Mouse (Mus musculus): ENCODE measurements around the gene Slc25a19. TPM values are rescaled to one million over a fixed set of nuclear protein-coding genes. Genes with fewer than 3 reads are reported as not detected.

Gene Slc25a19
- polyA plus RNA-seq, 1 experiment from 2014 or later: 56.1 TPM

DNA sequence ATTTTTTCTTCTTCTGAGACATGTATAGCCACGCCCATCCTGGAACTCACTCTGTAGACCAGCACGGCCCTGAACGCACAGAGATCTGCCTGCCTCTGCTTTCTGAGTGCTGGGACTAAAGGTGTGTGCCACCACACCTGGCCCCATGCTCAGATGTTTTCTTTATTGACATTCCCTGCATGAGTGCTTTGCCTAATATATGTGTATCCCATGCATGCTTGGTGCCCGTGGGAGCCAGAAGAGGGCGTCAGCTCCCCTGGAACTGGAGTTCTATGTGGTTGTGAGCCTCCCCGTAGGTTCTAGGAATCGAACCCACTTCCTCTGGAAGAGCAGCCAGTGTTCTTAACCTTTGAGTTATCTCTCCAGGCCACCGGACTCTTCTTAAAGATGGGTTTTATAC, 6.9 kb upstream of the Slc25a19 start:
- H3K4me3 ChIP-seq (ENCODE audit: low read length): no peak overlapping the region
- WGBS: 83% methylated on average over 8 of the region's 8 CpGs
- no peak for ATAC-seq (ENCODE audit: low FRiP score, low TSS enrichment)
- 0 out of 2 replicates have a peak, but pooled peaks cover 3% of the 10 kb centered on the region for H3K4me1 ChIP-seq (ENCODE audit: insufficient read depth, low read length)
- no peak overlapping the region for H3K9ac ChIP-seq (replicated peaks; ENCODE audit: low read length)
- no peaks in the 10 kb centered on the region for H3K9me3 ChIP-seq (ENCODE audit: low read length)
- no peak overlapping the region for H3K4me2 ChIP-seq (replicated peaks; ENCODE audit: low read depth, low read length)
- H3K36me3 ChIP-seq (ENCODE audit: insufficient read depth, low read length): no peaks in the 10 kb centered on the region
- no peaks in the 10 kb centered on the region for H3K27me3 ChIP-seq (ENCODE audit: insufficient read depth, low read length)
- H3K27ac ChIP-seq (ENCODE audit: low read length): no peak overlapping the region

DNA sequence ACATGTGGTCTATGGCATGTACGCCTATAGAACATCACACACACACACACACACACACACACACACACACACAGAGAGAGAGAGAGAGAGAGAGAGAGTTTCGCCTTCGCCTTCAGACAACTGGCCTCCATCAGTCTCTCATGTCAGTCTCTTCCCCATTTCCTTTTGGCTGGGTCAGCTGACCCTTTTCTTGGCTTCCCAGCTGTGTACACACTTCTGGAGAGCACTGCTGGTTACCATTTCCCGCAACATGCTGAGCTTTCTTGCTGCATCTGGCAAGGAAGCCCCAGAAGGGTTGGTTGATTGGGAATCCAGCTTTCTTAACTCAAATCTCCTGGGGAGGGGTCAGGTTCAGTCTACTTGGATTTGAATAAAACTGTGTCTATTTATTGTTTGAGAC, 6.0 kb upstream of the Slc25a19 start:
- no peak for ATAC-seq (ENCODE audit: low FRiP score, low TSS enrichment)
- H3K27me3 ChIP-seq (ENCODE audit: insufficient read depth, low read length): no peaks in the 10 kb centered on the region
- no peak overlapping the region for H3K9ac ChIP-seq (replicated peaks; ENCODE audit: low read length)
- H3K4me1 ChIP-seq (ENCODE audit: insufficient read depth, low read length): no peaks in the 10 kb centered on the region
- no peak overlapping the region for H3K4me2 ChIP-seq (replicated peaks; ENCODE audit: low read depth, low read length)
- no peaks in the 10 kb centered on the region for H3K9me3 ChIP-seq (ENCODE audit: low read length)
- WGBS: 58% methylated on average over 4 of the region's 4 CpGs
- H3K36me3 ChIP-seq (ENCODE audit: insufficient read depth, low read length): no peaks in the 10 kb centered on the region
- H3K27ac ChIP-seq (ENCODE audit: low read length): no peak overlapping the region
- H3K4me3 ChIP-seq (ENCODE audit: low read length): no peak overlapping the region

- no peak overlapping the region for H3K4me3 ChIP-seq (ENCODE audit: low read length)
- no peak overlapping the region for H3K4me2 ChIP-seq (replicated peaks; ENCODE audit: low read depth, low read length)
- H3K9ac ChIP-seq (replicated peaks; ENCODE audit: low read length): no peak overlapping the region
- 83% methylated on average over 10 of the region's 10 CpGs for WGBS
- no peaks in the 10 kb centered on the region for H3K9me3 ChIP-seq (ENCODE audit: low read length)
- H3K27ac ChIP-seq (ENCODE audit: low read length): no peak overlapping the region
- no peaks in the 10 kb centered on the region for H3K36me3 ChIP-seq (ENCODE audit: insufficient read depth, low read length)
- no peak for ATAC-seq (ENCODE audit: low FRiP score, low TSS enrichment)
- 0 out of 2 replicates have a peak, but pooled peaks cover 2% of the 10 kb centered on the region for H3K4me1 ChIP-seq (ENCODE audit: insufficient read depth, low read length)
- no peaks in the 10 kb centered on the region for H3K27me3 ChIP-seq (ENCODE audit: insufficient read depth, low read length)
Observed at GRCm38 (mm10) chr11:115632862-115633261, 4.8 kb upstream of the Slc25a19 start.

DNA sequence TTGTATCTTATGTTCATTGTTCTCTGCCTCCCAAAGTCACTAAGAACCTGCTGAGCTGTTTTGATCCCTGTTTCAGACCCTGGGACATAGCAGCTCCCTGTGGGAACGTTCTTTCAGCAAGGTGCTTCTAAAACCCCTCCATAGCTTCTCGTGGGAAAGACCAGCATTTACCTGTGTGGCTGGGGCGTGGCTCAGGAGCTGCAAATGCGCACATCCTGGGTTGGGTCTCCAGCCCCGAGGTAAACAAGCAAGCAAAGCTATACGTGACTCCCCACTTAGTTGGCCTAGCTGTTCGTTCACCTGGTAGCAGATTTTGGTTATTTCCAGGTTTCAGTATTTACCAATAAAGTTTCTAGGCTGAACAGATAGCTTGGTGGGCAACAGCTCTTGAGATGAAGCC, 4.2 kb upstream of the Slc25a19 start:
- peaks cover 3% of the 10 kb centered on the region; the same call in 1 of the 2 replicates for H3K4me1 ChIP-seq (ENCODE audit: insufficient read depth, low read length)
- no peaks in the 10 kb centered on the region for H3K36me3 ChIP-seq (ENCODE audit: insufficient read depth, low read length)
- H3K27ac ChIP-seq (ENCODE audit: low read length): no peak overlapping the region
- H3K4me3 ChIP-seq (ENCODE audit: low read length): no peak overlapping the region
- ATAC-seq (ENCODE audit: low FRiP score, low TSS enrichment): no peak
- H3K27me3 ChIP-seq (ENCODE audit: insufficient read depth, low read length): no peaks in the 10 kb centered on the region
- H3K4me2 ChIP-seq (replicated peaks; ENCODE audit: low read depth, low read length): no peak overlapping the region
- H3K9ac ChIP-seq (replicated peaks; ENCODE audit: low read length): no peak overlapping the region
- WGBS: 80% methylated on average over 7 of the region's 7 CpGs
- no peaks in the 10 kb centered on the region for H3K9me3 ChIP-seq (ENCODE audit: low read length)

GRCm38 (mm10) chr11:115631505-115631890, 3.4 kb upstream of the Slc25a19 start:
- H3K4me1 ChIP-seq (ENCODE audit: insufficient read depth, low read length): peaks cover 9% of the 10 kb centered on the region
- no peak for ATAC-seq (ENCODE audit: low FRiP score, low TSS enrichment)
- WGBS: 27% methylated on average over 3 of the region's 3 CpGs
- H3K4me3 ChIP-seq (ENCODE audit: low read length): no peak overlapping the region
- no peaks in the 10 kb centered on the region for H3K27me3 ChIP-seq (ENCODE audit: insufficient read depth, low read length)
- H3K9ac ChIP-seq (replicated peaks; ENCODE audit: low read length): no peak overlapping the region
- 0 out of 2 replicates have a peak overlapping the region, but pooled peaks have one; percentile 36 for H3K27ac ChIP-seq (ENCODE audit: low read length)
- H3K4me2 ChIP-seq (replicated peaks; ENCODE audit: low read depth, low read length): no peak overlapping the region
- H3K36me3 ChIP-seq (ENCODE audit: insufficient read depth, low read length): no peaks in the 10 kb centered on the region
- no peaks in the 10 kb centered on the region for H3K9me3 ChIP-seq (ENCODE audit: low read length)

DNA sequence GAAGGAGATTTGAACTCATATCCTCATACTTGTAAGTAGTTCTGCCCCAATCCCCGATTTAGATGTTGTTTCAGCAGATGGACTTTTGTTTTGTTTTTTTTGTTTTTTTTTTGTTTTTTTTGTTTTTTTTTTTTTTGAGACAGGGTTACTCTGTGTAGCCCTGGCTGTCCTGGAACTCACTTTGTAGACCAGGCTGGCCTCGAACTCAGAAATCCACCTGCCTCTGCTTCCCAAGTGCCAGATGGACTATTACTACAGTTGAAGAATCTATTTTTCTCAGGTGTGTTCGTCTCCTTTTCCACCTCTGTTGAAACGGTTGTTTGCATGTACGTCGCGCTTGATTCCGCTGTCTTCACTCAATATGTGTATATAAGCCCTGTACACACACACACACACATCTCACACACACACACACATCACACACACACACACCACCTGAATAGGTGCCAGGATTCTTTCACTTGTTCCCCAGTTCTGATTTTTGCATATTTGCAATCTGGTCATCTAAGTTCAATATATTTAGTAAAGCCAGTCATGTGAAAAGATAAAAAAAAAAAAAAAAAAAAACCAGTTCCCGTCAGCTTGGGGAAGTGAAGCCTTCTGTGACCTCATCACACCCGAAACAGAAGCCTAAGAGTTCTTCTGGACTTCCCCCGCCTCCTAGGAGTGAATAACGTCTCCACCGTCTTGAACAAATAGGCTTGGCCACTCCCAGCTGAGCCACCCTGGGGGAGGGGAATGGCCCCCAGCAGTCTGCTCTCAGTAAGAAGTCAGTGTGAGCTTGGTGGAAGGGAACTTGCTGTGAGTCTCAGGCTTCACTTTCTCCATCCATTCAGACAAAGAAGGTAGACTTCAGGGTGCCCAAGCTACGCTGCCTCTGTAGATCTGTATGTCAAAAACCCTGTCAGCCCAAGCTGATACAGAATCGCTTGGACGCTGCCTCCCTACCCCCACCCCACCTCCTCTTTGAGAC, 2.7 kb upstream of the Slc25a19 start:
- 50% methylated on average over 16 of the region's 16 CpGs for WGBS
- no peak overlapping the region for H3K4me2 ChIP-seq (replicated peaks; ENCODE audit: low read depth, low read length)
- H3K4me1 ChIP-seq (ENCODE audit: insufficient read depth, low read length): peaks cover 15% of the 10 kb centered on the region
- H3K9me3 ChIP-seq (ENCODE audit: low read length): no peaks in the 10 kb centered on the region
- no peaks in the 10 kb centered on the region for H3K36me3 ChIP-seq (ENCODE audit: insufficient read depth, low read length)
- no peak for ATAC-seq (ENCODE audit: low FRiP score, low TSS enrichment)
- no peak overlapping the region for H3K4me3 ChIP-seq (ENCODE audit: low read length)
- H3K27ac ChIP-seq (ENCODE audit: low read length): peak overlapping the region; percentile 36; the same call in 1 of the 2 replicates
- H3K9ac ChIP-seq (replicated peaks; ENCODE audit: low read length): peak overlapping the region; percentile 44; the same call in 1 of the 2 replicates
- no peaks in the 10 kb centered on the region for H3K27me3 ChIP-seq (ENCODE audit: insufficient read depth, low read length)

DNA sequence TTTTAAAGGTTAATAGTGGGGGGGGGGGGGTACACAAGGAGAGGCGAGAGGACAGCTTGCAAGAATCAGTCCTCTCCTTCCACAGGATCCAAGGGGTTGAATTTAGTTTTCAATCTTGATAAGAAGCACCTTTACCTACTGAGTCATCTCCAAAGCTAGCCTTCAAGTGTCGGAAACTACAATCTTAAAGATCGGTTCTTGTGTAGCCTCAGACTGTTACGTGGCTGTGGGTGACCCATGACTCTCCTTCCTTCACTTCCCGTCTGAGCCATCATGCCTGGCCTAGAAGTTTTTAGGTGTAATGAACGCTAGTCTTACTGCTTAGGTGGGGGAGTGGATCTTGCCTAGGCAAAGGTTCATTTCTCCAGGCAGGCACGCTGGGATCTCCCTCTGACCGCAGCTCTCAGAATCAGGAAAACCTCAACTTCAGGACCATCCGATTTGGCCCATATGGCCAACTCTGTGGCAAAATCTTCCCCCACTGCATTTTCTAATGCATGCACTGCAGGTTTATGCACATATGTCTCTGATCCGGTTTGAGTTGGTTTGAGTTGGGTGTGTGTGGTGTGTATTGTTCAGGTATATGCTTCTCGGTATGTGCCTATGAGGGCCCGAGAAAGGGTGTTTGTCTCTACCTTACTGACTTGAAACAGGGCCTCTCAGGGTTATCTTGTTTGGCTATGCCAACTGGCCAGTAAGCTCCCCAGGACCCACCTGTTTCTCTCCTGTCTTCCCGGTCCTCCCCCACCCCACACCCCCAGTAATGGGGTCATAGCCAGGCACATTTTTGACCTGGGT, 1.8 kb upstream of the Slc25a19 start:
- Histone ChIP-seq H3K27me3 (ENCODE audit: insufficient read depth, low read length) (no peaks in the 10 kb centered on the region), H3K4me1 (ENCODE audit: insufficient read depth, low read length) (peaks cover 18% of the 10 kb centered on the region), H3K9me3 (ENCODE audit: low read length) (no peaks in the 10 kb centered on the region), H3K36me3 (ENCODE audit: insufficient read depth, low read length) (no peaks in the 10 kb centered on the region), H3K4me2 (replicated peaks; ENCODE audit: low read depth, low read length) (no peak overlapping the region), H3K27ac (ENCODE audit: low read length) (no peak overlapping the region), H3K9ac (replicated peaks; ENCODE audit: low read length) (no peak overlapping the region), H3K4me3 (ENCODE audit: low read length) (no peak overlapping the region)
- ATAC-seq (ENCODE audit: low FRiP score, low TSS enrichment): no peak
- WGBS: 81% methylated on average over 13 of the region's 13 CpGs

DNA sequence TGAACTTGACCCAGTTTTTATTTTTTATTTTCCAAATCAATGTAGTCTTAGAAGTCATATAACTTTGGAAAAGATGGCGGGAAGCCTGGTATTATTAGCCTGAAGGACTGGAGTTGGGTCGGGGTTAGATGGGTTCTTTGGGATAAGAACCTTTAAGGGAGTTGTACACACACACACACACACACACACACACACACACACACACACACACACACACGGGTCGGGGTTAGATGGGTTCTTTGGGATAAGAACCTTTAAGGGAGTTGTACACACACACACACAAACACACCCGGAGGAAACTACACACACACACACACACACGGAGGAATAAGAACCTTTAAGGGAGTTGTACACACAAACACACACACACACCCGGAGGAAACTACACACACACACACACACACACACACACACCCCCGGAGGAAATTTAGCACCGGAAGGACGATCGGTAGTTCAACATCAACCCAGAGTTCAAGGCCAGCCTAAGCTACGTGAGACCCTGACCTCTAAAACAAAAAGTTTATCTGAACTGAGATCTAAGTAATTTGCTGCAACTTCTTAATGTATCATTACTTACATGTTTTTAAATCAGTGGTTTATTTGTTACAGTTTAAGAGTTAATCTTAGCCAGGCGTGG, 488 bp upstream of the Slc25a19 start:
- peak overlapping the region; percentile 88 for H3K4me3 ChIP-seq (ENCODE audit: low read length)
- no peaks in the 10 kb centered on the region for H3K36me3 ChIP-seq (ENCODE audit: insufficient read depth, low read length)
- H3K27me3 ChIP-seq (ENCODE audit: insufficient read depth, low read length): no peaks in the 10 kb centered on the region
- peak overlapping the region; percentile 57 for H3K4me2 ChIP-seq (replicated peaks; ENCODE audit: low read depth, low read length)
- 48% methylated on average over 13 of the region's 13 CpGs for WGBS
- H3K9me3 ChIP-seq (ENCODE audit: low read length): no peaks in the 10 kb centered on the region
- H3K9ac ChIP-seq (replicated peaks; ENCODE audit: low read length): peak overlapping the region; percentile 64; the same call in 1 of the 2 replicates
- no peak overlapping the region for H3K27ac ChIP-seq (ENCODE audit: low read length)
- H3K4me1 ChIP-seq (ENCODE audit: insufficient read depth, low read length): peaks cover 18% of the 10 kb centered on the region
- peak; percentile 13; the same call in 1 of the 2 replicates for ATAC-seq (ENCODE audit: low FRiP score, low TSS enrichment)

GRCm38 (mm10) chr11:115626824-115627616, 1.1 kb downstream of the Slc25a19 start:
- Histone ChIP-seq H3K4me2 (replicated peaks; ENCODE audit: low read depth, low read length) (peak overlapping the region; percentile 87), H3K27me3 (ENCODE audit: insufficient read depth, low read length) (no peaks in the 10 kb centered on the region), H3K36me3 (ENCODE audit: insufficient read depth, low read length) (peaks cover 11% of the 10 kb centered on the region), H3K9ac (replicated peaks; ENCODE audit: low read length) (peak overlapping the region; percentile 64), H3K4me3 (ENCODE audit: low read length) (peak overlapping the region; percentile 88), H3K9me3 (ENCODE audit: low read length) (no peaks in the 10 kb centered on the region), H3K4me1 (ENCODE audit: insufficient read depth, low read length) (peaks cover 18% of the 10 kb centered on the region), H3K27ac (ENCODE audit: low read length) (no peak overlapping the region; the same call in 1 of the 2 replicates)
- ATAC-seq (ENCODE audit: low FRiP score, low TSS enrichment): no peak
- WGBS: 36% methylated on average over 11 of the region's 11 CpGs

All from kidney, embryonic 16.5 days (tissue).